Mouse (Mus musculus): ENCODE measurements around the gene Dchs1. TPM values are rescaled to one million over a fixed set of nuclear protein-coding genes. Genes with fewer than 3 reads are reported as not detected.
A peak's percentile ranks its signal among the peaks of the same experiment; 100 is the strongest.
"Not testable (repeated sequence)": the region's sequence is repeated elsewhere in the genome, so short reads cannot be mapped to it uniquely, and the experiment has no call there.

The Dchs1 gene
- polyA plus RNA-seq, 1 experiment from 2014 or later: 27.3 TPM

DNA sequence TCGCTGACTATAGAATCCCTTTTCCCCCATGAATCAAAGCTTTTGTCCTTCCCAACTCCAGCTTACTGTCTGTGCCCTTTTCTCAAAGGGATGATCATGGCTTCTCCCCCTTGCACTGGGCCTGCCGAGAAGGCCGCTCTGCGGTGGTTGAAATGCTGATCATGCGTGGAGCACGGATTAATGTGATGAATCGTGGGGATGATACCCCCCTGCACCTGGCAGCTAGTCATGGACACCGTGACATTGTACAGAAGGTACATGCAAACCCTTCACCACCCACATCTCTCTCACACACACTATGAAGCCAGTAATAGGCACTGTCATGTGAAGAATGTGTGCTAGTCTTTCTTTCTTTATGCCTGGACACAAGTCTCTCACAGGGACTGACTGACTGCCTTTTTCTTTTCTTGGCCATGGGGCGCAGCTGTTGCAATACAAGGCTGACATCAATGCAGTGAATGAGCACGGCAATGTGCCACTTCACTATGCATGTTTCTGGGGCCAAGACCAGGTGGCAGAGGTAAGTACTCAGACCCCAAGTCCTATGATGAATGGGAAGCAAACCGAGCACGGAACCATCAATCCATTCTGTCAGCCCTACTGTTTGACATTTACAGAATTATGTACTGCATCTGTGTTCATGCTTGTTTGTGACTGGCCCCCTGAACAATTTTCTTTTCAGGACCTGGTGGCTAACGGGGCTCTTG lies 47.2 kb downstream of the Dchs1 start:
- Histone ChIP-seq H3K27ac (no peak overlapping the region), H3K27me3 (no peaks in the 10 kb centered on the region), H3K4me2 (replicated peaks) (no peak overlapping the region), H3K36me3 (peaks cover 32% of the 10 kb centered on the region), H3K9me3 (no peaks in the 10 kb centered on the region), H3K9ac (no peak overlapping the region), H3K4me3 (no peak overlapping the region), H3K4me1 (peaks cover 26% of the 10 kb centered on the region)
- WGBS: 91% methylated on average over 13 of the region's 13 CpGs
- no peak for ATAC-seq (ENCODE audit: insufficient number of reproducible peaks, insufficient read depth, low FRiP score, low TSS enrichment)

DNA sequence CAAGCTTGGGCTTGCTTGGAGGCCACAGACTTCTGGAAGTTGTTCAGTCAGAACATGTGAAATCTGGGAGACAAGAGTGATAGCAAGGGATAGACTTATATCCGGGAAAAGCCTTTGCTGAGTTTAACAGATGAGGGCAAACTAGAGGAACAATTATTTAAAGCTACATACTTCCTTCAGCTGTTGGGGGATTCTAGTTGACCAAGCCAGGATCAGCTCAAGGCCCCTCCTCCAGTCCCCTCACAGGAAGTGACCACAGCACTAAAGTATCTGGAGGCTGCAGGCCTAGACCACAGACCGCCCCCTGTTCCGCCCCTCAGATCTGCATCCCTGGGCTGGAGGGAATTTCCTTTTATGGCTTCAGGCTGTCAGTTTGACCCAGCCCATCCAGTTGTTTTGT lies 48.5 kb downstream of the Dchs1 start:
- H3K9ac ChIP-seq: no peak overlapping the region

DNA sequence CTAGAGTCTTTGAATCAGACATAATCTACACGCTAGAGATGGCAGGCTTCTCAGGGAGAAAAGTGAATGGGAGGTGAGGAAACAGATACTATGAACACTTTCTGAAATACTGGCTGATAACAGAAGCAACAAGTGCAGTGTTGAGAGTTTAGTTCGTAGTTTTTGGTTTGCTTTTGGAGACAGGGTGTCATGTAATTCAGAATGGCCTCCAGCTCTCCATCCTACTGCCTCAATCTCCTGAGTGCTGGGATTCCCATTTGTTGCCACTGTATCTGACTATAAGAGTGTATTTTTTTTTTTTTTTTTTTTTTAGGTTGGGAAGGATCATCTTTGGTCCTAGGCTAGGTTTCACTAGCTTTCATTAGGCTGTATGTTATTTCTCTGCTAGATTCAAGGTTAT lies 49.2 kb downstream of the Dchs1 start:
- Histone ChIP-seq H3K9ac (no peak overlapping the region), H3K36me3 (peaks cover 45% of the 10 kb centered on the region), H3K4me3 (no peak overlapping the region), H3K27me3 (no peaks in the 10 kb centered on the region), H3K27ac (no peak overlapping the region), H3K9me3 (no peaks in the 10 kb centered on the region), H3K4me2 (replicated peaks) (peak overlapping the region; percentile 70), H3K4me1 (peaks cover 29% of the 10 kb centered on the region)
- WGBS: 69% methylated on average over 2 of the region's 2 CpGs
- ATAC-seq (ENCODE audit: insufficient number of reproducible peaks, insufficient read depth, low FRiP score, low TSS enrichment): no peak

More for the DNA sequence above, 48.5 kb downstream of the Dchs1 start:
- 0 out of 2 replicates have a peak, but pooled peaks have one; percentile 48 for ATAC-seq (ENCODE audit: insufficient number of reproducible peaks, insufficient read depth, low FRiP score, low TSS enrichment)
- WGBS: 11% methylated on average over 3 of the region's 3 CpGs
- peaks cover 32% of the 10 kb centered on the region for H3K4me1 ChIP-seq
- H3K4me2 ChIP-seq (replicated peaks): peak overlapping the region; percentile 70
- H3K9me3 ChIP-seq: no peaks in the 10 kb centered on the region
- peaks cover 39% of the 10 kb centered on the region for H3K36me3 ChIP-seq
- H3K27me3 ChIP-seq: no peaks in the 10 kb centered on the region
- H3K4me3 ChIP-seq: no peak overlapping the region
- peak overlapping the region; percentile 80 for H3K27ac ChIP-seq

DNA sequence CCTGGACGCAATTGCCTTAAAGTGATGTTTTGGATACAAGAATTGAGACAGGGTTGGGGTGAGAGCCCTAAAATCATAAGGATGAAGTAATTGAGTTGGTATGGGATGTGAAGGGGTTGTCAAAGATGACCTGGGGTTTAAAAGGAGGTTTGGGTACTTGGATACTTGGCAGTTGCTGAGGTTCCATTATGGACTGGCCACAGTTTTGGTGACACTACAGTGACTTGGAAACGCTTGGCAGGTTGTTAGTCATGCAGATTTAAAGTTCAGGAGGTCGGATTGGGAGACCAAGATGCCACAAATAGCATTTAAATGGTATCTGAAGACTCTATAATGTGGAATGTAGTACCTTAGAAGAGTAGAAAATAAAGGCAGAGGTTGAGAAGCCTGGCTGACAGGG lies 49.8 kb downstream of the Dchs1 start:
- no peak overlapping the region for H3K27ac ChIP-seq
- H3K4me1 ChIP-seq: peaks cover 24% of the 10 kb centered on the region
- ATAC-seq (ENCODE audit: insufficient number of reproducible peaks, insufficient read depth, low FRiP score, low TSS enrichment): no peak
- peaks cover 47% of the 10 kb centered on the region for H3K36me3 ChIP-seq
- WGBS: 37% methylated on average over 3 of the region's 3 CpGs
- H3K4me2 ChIP-seq (replicated peaks): peak overlapping the region; percentile 70
- peak overlapping the region; percentile 91; the same call in 1 of the 2 replicates for H3K9ac ChIP-seq
- peak overlapping the region; percentile 66 for H3K4me3 ChIP-seq
- no peaks in the 10 kb centered on the region for H3K27me3 ChIP-seq
- H3K9me3 ChIP-seq: no peaks in the 10 kb centered on the region

DNA sequence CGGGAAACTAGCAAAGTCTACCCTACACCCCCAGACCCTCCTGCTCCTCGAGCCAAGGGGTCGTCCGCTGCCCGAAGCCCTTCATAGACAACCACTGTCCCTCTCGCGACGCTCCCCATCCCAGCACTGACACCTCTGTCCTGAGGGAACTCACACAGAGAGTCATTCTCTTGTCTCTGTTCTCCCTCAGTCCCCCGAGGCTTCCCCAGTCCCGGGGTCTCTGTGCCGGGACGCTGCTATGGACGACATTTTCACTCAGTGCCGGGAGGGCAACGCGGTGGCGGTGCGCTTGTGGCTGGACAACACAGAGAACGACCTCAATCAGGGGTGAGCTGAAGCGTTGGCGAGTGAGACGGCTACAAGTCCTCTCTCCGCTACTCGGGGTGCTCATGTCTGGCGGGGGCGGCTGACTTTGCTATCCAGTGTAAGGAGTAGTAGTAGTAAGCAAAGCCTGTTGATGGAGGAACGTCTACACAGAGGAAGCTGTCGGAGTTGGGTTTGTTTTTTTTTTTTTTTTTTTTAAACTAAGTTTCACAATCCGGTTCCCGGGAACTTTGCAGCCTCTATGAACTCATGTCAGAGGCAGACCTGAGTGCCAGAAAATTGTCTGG lies 50.4 kb downstream of the Dchs1 start, which contains the start of gene Rrp8:
Gene Rrp8, minus strand, starts transcription at position 475 of the 611 bp plus-strand sequence.
- ATAC-seq (ENCODE audit: insufficient number of reproducible peaks, insufficient read depth, low FRiP score, low TSS enrichment): peak; percentile 9; the same call in 1 of the 2 replicates
- Histone ChIP-seq H3K27me3 (no peaks in the 10 kb centered on the region), H3K4me2 (replicated peaks) (peak within 1 kb of the TSS; percentile 70), H3K27ac (peak within 1 kb of the TSS; percentile 86), H3K4me1 (peaks cover 24% of the 10 kb centered on the region), H3K9ac (peak within 1 kb of the TSS; percentile 91), H3K9me3 (no peaks in the 10 kb centered on the region), H3K36me3 (peaks cover 47% of the 10 kb centered on the region), H3K4me3 (peak within 1 kb of the TSS; percentile 66)
- under 1% methylated on average over 30 of the region's 30 CpGs for WGBS

GRCm38 (mm10) chr7:105736264-105736901 lies 51.1 kb downstream of the Dchs1 start, which contains the start of gene Ilk:
Gene Ilk, plus strand, starts transcription at chr7:105736592.
- Histone ChIP-seq H3K4me1 (peaks cover 24% of the 10 kb centered on the region), H3K4me2 (replicated peaks) (peak within 1 kb of the TSS; percentile 70), H3K9ac (peak within 1 kb of the TSS; percentile 91), H3K4me3 (peak within 1 kb of the TSS; percentile 66), H3K36me3 (peaks cover 47% of the 10 kb centered on the region), H3K27ac (peak within 1 kb of the TSS; percentile 86), H3K27me3 (no peaks in the 10 kb centered on the region), H3K9me3 (no peaks in the 10 kb centered on the region)
- ATAC-seq (ENCODE audit: insufficient number of reproducible peaks, insufficient read depth, low FRiP score, low TSS enrichment): peak; percentile 96
- WGBS: under 1% methylated on average over 39 of the region's 62 CpGs

DNA sequence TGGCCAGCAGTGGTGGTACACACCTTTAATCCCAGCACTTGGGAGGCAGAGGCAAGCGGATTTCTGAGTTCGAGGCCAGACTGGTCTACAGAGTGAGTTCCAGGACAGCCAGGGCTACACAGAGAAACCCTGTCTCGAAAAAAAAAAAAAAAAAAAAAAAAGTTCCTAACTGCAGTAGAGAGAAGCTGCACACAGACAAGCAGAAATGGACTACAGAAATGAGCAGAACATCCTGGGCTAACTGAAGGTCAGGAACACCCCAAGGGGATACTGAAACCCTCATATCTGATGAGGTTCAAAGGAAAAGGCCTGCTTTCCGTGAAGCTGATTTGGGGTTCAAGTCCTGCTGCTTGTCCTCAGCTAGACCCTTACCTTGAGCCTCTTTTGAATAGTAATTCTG lies 52.0 kb downstream of the Dchs1 start:
- H3K9me3 ChIP-seq; ATAC-seq (ENCODE audit: insufficient number of reproducible peaks, insufficient read depth, low FRiP score, low TSS enrichment); H3K27me3 ChIP-seq: not testable (repeated sequence)
- peaks cover 47% of the 10 kb centered on the region for H3K36me3 ChIP-seq
- WGBS: 38% methylated on average over 4 of the region's 4 CpGs
- peak overlapping the region; percentile 70 for H3K4me2 ChIP-seq (replicated peaks)
- H3K27ac ChIP-seq: 0 out of 2 replicates have a peak overlapping the region, but pooled peaks have one; percentile 86
- H3K4me1 ChIP-seq: peaks cover 24% of the 10 kb centered on the region
- H3K9ac ChIP-seq: peak overlapping the region; percentile 91
- H3K4me3 ChIP-seq: peak overlapping the region; percentile 66

GRCm38 (mm10) chr7:105734826-105735225 lies 52.6 kb downstream of the Dchs1 start:
- Histone ChIP-seq H3K27ac (no peak overlapping the region), H3K4me3 (no peak overlapping the region), H3K9me3 (no peaks in the 10 kb centered on the region), H3K4me2 (replicated peaks) (peak overlapping the region; percentile 70), H3K4me1 (peaks cover 24% of the 10 kb centered on the region), H3K27me3 (no peaks in the 10 kb centered on the region), H3K9ac (0 out of 2 replicates have a peak overlapping the region, but pooled peaks have one; percentile 17), H3K36me3 (peaks cover 46% of the 10 kb centered on the region)
- no peak for ATAC-seq (ENCODE audit: insufficient number of reproducible peaks, insufficient read depth, low FRiP score, low TSS enrichment)
- 88% methylated on average over 8 of the region's 8 CpGs for WGBS

DNA sequence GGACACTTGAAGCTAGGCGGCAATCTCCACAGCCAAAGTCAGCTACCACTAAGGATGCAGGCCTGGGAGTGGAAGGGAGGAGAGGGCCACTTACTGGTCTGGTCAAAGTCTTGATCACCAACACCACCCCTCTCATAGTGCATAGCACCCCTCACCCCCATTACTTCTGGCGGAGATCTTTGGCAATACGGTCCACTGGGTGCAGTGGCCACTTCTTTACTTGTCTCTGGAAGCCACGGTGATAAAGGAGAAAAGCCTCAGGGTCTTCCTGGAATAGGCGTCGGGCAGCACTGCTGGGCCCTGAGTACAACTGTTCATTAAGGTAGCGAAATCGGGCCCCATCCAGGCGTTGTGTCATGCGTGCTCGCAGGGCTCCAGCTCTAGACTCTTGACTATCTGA lies 53.6 kb downstream of the Dchs1 start:
- H3K36me3 ChIP-seq: peaks cover 54% of the 10 kb centered on the region
- WGBS: 95% methylated on average over 11 of the region's 11 CpGs
- no peak overlapping the region for H3K4me2 ChIP-seq (replicated peaks)
- no peak overlapping the region for H3K9ac ChIP-seq
- no peak overlapping the region for H3K4me3 ChIP-seq
- no peaks in the 10 kb centered on the region for H3K27me3 ChIP-seq
- no peak for ATAC-seq (ENCODE audit: insufficient number of reproducible peaks, insufficient read depth, low FRiP score, low TSS enrichment)
- H3K4me1 ChIP-seq: peaks cover 20% of the 10 kb centered on the region
- no peaks in the 10 kb centered on the region for H3K9me3 ChIP-seq
- H3K27ac ChIP-seq: no peak overlapping the region

- Histone ChIP-seq H3K4me2 (replicated peaks) (no peak overlapping the region), H3K27ac (0 out of 2 replicates have a peak overlapping the region, but pooled peaks have one; percentile 6), H3K4me3 (no peak overlapping the region), H3K4me1 (no peaks in the 10 kb centered on the region), H3K9me3 (no peaks in the 10 kb centered on the region), H3K36me3 (peaks cover 47% of the 10 kb centered on the region), H3K9ac (no peak overlapping the region), H3K27me3 (no peaks in the 10 kb centered on the region)
- 85% methylated on average over 6 of the region's 6 CpGs for whole genome bisulfite sequencing
- no peak for ATAC-seq (ENCODE audit: insufficient number of reproducible peaks, insufficient read depth, low FRiP score, low TSS enrichment)
Observed at GRCm38 (mm10) chr7:105728701-105729428, 58.6 kb downstream of the Dchs1 start.

DNA sequence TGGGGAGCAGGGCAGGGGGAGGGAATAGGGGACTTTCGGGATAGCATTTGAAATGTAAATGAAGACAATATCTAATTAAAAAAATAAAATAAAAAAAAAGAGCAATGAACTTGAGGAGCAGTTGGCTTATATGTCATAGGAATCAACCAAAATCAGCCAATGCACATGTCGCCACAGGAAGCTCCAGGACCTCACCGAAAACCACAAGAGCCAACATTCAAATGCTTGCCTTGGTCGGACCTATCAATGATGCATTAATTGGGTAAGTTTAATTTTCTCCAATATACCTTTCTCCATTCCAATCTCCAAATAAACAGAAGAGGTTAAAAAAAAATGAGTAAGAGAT lies 60.5 kb downstream of the Dchs1 start:
- H3K27ac ChIP-seq: no peak overlapping the region
- WGBS: 89% methylated on average over 4 of the region's 4 CpGs
- ATAC-seq (ENCODE audit: insufficient number of reproducible peaks, insufficient read depth, low FRiP score, low TSS enrichment): no peak
- no peak overlapping the region for H3K4me3 ChIP-seq
- no peak overlapping the region for H3K4me2 ChIP-seq (replicated peaks)
- H3K9ac ChIP-seq: no peak overlapping the region
- H3K4me1 ChIP-seq: no peaks in the 10 kb centered on the region
- H3K27me3 ChIP-seq: no peaks in the 10 kb centered on the region
- H3K9me3 ChIP-seq: no peaks in the 10 kb centered on the region
- peaks cover 28% of the 10 kb centered on the region for H3K36me3 ChIP-seq
